Mouse (Mus musculus): ENCODE measurements around the gene Ush1c.

Gene Ush1c

GRCm38 (mm10) chr7:46238346-46238745 is at the start of gene Ush1c:
Ush1c (minus strand) TSS chr7:46238503.
- DNase-seq (ENCODE audit: low spot score), result no peak

GRCm38 (mm10) chr7:46287051-46287450 is 48.7 kb upstream of the Ush1c start:
- DNase-seq (ENCODE audit: low spot score), result no peak

- DNase-seq (ENCODE audit: low spot score), result no peak
Measured at GRCm38 (mm10) chr7:46286391-46286790, 48.1 kb upstream of the Ush1c start.

GRCm38 (mm10) chr7:46285161-46285839 is 47.0 kb upstream of the Ush1c start:
- no peak for DNase-seq (ENCODE audit: low spot score)

GRCm38 (mm10) chr7:46283681-46284080 is 45.4 kb upstream of the Ush1c start:
- no peak for DNase-seq (ENCODE audit: low spot score)

DNA sequence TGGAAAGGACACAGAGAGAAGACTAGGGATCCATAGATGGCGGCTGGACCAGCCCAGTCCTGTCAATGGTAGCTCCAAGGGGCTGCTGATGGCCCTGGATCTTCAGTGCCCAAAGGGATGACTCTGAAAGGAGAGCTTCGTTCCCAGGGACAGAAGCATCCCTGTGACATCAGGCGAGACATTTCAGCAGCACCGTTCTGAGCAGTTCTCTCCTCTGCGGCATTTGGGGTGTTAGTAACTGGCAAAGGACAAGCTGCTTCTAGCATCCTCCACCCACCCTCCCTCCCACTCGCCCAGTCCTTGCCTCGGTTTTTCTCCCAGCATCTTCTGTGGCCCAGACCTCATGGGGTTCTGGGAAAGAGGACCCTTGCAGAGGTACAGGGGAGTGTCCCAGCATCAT is 44.0 kb upstream of the Ush1c start:
- DNase-seq (ENCODE audit: low spot score), result no peak

GRCm38 (mm10) chr7:46280896-46281295 is 42.6 kb upstream of the Ush1c start:
- DNase-seq (ENCODE audit: low spot score), result no peak

DNA sequence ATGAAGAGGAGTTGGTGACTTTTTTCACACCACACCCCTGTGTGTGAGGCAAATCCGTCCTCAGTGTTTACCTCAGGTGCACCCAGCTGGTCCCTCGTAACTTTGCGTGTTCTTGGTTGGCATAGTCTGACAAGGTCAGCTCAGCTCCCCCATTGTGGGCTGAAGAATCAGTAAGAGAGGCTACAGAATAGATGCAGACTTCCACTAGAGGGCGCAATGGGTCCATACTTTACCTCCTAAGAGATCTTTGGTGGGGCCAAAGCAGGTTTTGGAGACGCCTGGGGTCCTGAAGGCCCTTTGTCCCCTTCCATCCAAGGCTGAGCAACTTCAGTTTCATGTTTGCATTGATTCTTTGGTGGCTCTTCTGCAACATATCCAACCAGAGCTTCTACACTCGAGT is 41.6 kb upstream of the Ush1c start:
- DNase-seq (ENCODE audit: low spot score), result peak; percentile 90

GRCm38 (mm10) chr7:46276156-46276555 is 37.9 kb upstream of the Ush1c start:
- DNase-seq (ENCODE audit: low spot score), result no peak

DNA sequence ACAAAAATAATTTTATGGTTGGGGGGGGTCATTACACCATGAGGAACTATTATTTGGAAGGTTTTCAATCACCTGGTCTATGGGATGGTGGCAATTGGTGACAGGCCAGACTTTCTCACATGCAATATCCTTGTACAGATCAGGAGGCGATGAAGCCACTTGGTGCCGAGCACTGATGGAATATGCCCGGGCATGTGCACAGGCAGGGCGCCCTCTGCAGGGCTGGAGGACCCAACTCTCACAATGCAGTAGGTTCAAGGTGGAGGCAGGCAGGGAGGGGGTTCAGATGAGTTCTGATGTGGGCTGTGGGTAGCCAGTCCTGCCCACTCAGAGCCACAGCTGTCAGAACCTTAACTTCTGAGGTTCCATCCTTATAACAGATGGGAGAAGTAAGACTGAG is 13.5 kb upstream of the Ush1c start:
- DNase-seq (ENCODE audit: low spot score), result no peak

DNA sequence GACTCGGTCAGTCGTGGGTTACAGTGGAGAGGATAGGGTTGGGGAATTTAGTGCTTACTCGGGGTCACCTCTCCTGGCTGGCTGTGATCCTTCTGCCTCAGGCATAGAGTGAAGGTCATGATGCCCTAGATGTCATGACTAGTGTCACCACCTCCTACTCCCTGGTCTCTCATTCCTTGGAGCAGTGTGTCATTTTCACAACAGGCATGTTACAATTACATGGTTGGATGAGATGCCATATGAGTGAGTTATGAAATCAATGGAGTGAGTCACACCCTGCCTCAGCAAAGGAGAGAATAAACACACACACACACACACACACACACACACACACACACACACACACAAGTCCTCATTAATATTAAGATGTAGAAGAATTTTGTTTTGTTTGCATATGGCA is 9.3 kb upstream of the Ush1c start:
- no peak for DNase-seq (ENCODE audit: low spot score)

DNA sequence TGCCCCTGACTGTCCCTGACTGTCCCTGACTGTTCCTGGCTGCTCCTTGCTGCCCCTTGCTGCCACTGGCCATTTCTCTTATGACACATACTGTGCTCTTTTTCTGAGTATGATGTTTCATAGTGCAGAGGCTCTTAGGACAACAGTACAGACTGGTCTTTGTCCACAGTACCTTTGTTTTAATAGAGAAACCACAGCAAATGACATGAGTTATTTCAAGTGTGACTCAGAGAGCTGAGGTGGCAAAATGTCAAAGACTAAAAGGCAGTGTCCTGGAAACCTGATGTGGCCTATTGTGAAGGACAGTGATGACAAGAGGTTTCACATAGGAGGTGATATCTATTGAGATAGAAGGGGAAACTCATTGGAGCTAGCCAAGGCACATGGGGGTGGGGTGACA is 8.6 kb upstream of the Ush1c start:
- DNase-seq (ENCODE audit: low spot score), result no peak

DNA sequence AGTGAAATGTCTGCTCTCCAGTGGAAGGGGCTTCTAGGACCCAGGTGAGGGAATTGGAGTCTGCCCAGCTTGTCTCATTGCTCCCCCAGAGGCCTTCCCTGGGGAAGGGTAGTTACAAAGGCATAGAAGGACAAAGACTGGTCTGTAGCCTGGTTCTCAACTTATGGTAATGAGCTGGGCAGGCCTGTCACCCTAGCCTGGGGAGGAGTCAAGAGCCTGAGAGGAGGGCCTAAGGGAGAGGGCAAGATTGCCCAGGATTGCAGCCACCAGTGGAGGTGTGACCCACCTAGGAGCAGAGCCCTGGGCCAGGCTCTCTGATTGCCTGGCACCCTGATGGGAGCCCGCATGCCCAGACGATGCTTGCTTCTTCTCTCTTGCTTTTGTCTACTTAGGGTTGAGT is 2.4 kb upstream of the Ush1c start, which contains the start of gene Otog:
Otog (plus strand) TSS at position 292 of the 400 bp plus-strand sequence.
- DNase-seq (ENCODE audit: low spot score), result no peak

- no peak for DNase-seq (ENCODE audit: low spot score)
Measured at GRCm38 (mm10) chr7:46240091-46240490, 1.8 kb upstream of the Ush1c start.

DNA sequence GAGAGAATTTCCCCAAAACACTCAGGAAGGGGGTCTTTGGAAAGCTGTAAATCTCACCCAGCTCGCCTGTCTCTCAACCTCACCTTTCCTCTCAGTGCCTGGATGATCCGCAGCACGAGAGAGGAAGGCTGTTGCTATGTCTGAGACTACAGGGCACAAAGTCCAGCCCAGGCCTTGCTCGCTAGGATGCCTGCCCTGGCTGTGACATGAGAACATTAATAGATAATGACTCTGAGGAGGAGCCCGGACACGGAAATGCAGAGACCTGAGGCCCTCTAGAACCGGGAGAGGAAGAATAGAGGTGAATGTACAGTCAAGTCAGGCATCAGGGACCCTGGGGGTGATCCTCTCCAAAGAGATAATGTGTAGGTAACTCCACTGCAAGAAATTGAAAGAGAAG is 1.1 kb downstream of the Ush1c start:
- DNase-seq (ENCODE audit: low spot score), result no peak

- no peak for DNase-seq (ENCODE audit: low spot score)
Measured at GRCm38 (mm10) chr7:46236363-46236762, 1.9 kb downstream of the Ush1c start.

GRCm38 (mm10) chr7:46235948-46236347 is 2.4 kb downstream of the Ush1c start:
- DNase-seq (ENCODE audit: low spot score), result peak; percentile 36

DNA sequence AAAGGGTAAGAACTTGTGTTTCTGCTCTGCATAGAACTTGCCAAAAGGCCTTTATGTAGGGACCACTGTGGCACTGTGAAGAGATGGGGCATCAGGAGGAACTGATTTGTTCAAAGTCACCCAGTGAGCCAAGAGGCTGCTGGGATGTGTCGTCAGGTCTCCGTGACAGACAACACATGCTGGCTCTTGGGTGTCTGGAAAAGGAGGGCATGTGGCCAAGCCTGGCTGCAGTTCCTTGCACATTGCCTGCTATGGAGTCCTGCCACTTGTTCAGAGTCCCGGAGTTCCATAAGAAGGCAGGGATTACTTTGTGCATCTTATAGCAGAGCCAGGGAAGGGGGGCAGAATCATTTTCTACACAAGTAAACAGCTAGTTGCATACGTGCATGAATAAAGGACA is 11.4 kb downstream of the Ush1c start:
- no peak for DNase-seq (ENCODE audit: low spot score)

- DNase-seq (ENCODE audit: low spot score), result peak; percentile 80
Measured at GRCm38 (mm10) chr7:46226253-46226652, 12.1 kb downstream of the Ush1c start.

GRCm38 (mm10) chr7:46220591-46221129 is 17.6 kb downstream of the Ush1c start:
- DNase-seq (ENCODE audit: low spot score), result no peak

GRCm38 (mm10) chr7:46218415-46218814 is 19.9 kb downstream of the Ush1c start:
- DNase-seq (ENCODE audit: low spot score), result peak; percentile 73

- DNase-seq (ENCODE audit: low spot score), result no peak
Measured at GRCm38 (mm10) chr7:46216481-46216880, 21.8 kb downstream of the Ush1c start.

- DNase-seq (ENCODE audit: low spot score), result no peak
Measured at GRCm38 (mm10) chr7:46210276-46210675, 28.0 kb downstream of the Ush1c start.

DNA sequence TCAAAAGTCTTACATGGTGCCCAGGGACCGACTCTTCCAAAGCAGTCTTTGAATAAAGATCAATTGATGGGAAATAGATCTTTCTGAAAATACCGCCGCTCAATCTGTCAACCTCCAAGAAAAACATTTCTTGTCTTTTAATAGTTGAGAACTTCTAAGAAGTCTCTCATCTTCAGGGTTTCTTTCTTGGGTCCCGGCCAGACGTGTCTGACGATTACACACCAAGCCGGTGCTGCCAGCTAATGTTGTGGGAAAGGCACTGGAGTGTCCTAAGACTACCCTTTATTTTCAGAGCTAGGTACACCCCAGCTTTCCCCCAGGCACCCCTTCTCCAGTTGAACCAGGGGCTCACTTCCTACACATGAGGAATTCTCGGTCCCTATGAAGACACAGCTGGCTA is 30.2 kb downstream of the Ush1c start:
- no peak for DNase-seq (ENCODE audit: low spot score)

Data from embryo, embryonic 10.5 days (tissue).